Mouse (Mus musculus) heart, postnatal 0 days (tissue): ENCODE measurements around the gene Crtc1.

ENCODE experiments used
- CTCF ChIP-seq: IDR thresholded peaks from 2 replicates; pipeline ENCODE4 v1.5.1; 2016; ENCODE audit warnings: antibody characterized with exemption, control low read depth, low read depth
- EP300 ChIP-seq: IDR thresholded peaks from 2 replicates; pipeline ENCODE4 v1.6.1; 2016; ENCODE audit warnings: antibody characterized with exemption, low read depth

DNA sequence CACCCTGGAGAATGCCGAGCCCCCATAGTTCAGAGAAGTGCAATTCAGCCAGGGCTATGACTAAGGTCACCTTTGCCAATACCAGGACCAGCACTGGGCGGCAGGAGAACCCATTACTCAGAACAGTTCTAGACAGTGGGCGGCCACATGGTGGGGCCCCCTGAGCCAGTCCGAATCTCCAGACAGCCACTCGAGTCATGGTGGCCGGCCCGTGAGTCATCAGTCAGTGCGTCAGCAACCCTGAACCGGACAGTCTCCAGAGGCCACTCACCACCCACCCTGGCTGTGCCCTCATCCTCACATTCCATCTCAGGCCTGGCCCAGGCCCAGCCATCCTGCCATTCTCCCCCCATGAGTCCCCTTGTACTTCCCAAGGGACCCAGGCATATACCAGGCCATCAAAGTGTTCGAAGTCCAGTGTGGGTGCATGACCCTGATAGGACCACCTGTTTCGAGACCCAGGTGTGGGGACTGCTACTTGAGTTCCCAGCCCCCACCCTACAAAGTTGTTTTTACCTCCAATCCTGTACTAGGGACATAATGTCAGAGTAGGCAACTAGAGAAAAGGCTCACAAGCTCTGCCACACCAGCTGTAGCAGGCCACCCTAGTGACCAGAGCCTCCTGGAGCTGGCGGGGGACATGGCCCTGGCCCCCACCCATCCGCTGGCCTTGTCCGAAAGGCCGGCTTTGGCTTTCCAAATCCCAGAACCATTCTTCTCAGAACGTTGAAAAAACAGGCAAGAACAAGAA lies 22.6 kb upstream of the Crtc1 start:
- no peak for TF ChIP-seq CTCF
- TF ChIP-seq EP300: no peak
